Mouse (Mus musculus): ENCODE measurements at regions not wholly inside any gene's neighbourhood (a gene's known extent, or its start where the extent isn't known, plus 50 kb on each side); places are given as distances from the start of the nearest gene placed in this dataset.

- H3K36me3 ChIP-seq (replicated peaks; ENCODE audit: control insufficient read depth, insufficient read depth, low read depth) = no peaks in the 10 kb centered on the region
- DNase-seq (ENCODE audit: low read depth in 3 of 3, low spot score in 3 of 3) = no peak
- ATAC-seq (ENCODE audit: insufficient read depth) = no peak
Observed at GRCm38 (mm10) chr13:6802243-6803157, 153.9 kb upstream of the Pfkp start.

GRCm38 (mm10) chr13:6767936-6768588 is 119.5 kb upstream of the Pfkp start:
- ATAC-seq (ENCODE audit: insufficient read depth) = no peak

More at GRCm38 (mm10) chr13:6802243-6803157, 153.9 kb upstream of the Pfkp start:
- WGBS (ENCODE audit: insufficient replicate concordance) = 46% methylated on average over 5 of the region's 5 CpGs
- Histone ChIP-seq H3K4me1 (replicated peaks; ENCODE audit: control insufficient read depth in 2 of 2, insufficient read depth in 2 of 2, low read length in 1 of 2) (no peaks in the 10 kb centered on the region), H3K27me3 (ENCODE audit: control insufficient read depth, insufficient read depth, low read length) (no peaks in the 10 kb centered on the region), H3K27ac (no peak overlapping the region), H3K9ac (replicated peaks) (no peak overlapping the region), H3K4me2 (ENCODE audit: low read depth) (no peak overlapping the region), H3K9me3 (ENCODE audit: control insufficient read depth, low read length) (no peaks in the 10 kb centered on the region), H3K4me3 (ENCODE audit: insufficient read depth in 1 of 2, low read depth in 2 of 2, low read length in 2 of 2) (no peak overlapping the region)
- TF ChIP-seq EP300 (IDR thresholded peaks at IDR 0.05; ENCODE audit: low read depth) (no peak), CTCF (IDR thresholded peaks at IDR 0.05; ENCODE audit: low read depth) (no peak)

GRCm38 (mm10) chr13:6757151-6757550 is 108.6 kb upstream of the Pfkp start:
- Histone ChIP-seq H3K36me3 (replicated peaks; ENCODE audit: control insufficient read depth, insufficient read depth, low read depth) (no peaks in the 10 kb centered on the region), H3K4me3 (ENCODE audit: insufficient read depth in 1 of 2, low read depth in 2 of 2, low read length in 2 of 2) (no peak overlapping the region), H3K9me3 (ENCODE audit: control insufficient read depth, low read length) (no peaks in the 10 kb centered on the region), H3K9ac (replicated peaks) (no peak overlapping the region), H3K27ac (no peak overlapping the region), H3K4me1 (replicated peaks; ENCODE audit: control insufficient read depth in 2 of 2, insufficient read depth in 2 of 2, low read length in 1 of 2) (no peaks in the 10 kb centered on the region), H3K27me3 (ENCODE audit: control insufficient read depth, insufficient read depth, low read length) (no peaks in the 10 kb centered on the region), H3K4me2 (ENCODE audit: low read depth) (no peak overlapping the region)
- no peak for ATAC-seq (ENCODE audit: insufficient read depth)
- 65% methylated on average over 1 of the region's 1 CpGs for WGBS (ENCODE audit: insufficient replicate concordance)
- no peak for DNase-seq (ENCODE audit: low read depth in 3 of 3, low spot score in 3 of 3)
- TF ChIP-seq EP300 (IDR thresholded peaks at IDR 0.05; ENCODE audit: low read depth) (no peak), CTCF (IDR thresholded peaks at IDR 0.05; ENCODE audit: low read depth) (no peak)

More at GRCm38 (mm10) chr13:6767936-6768588, 119.5 kb upstream of the Pfkp start:
- no peaks in the 10 kb centered on the region for H3K9me3 ChIP-seq (ENCODE audit: control insufficient read depth, low read length)
- H3K36me3 ChIP-seq (replicated peaks; ENCODE audit: control insufficient read depth, insufficient read depth, low read depth) = no peaks in the 10 kb centered on the region
- H3K9ac ChIP-seq (replicated peaks) = no peak overlapping the region
- no peaks in the 10 kb centered on the region for H3K4me1 ChIP-seq (replicated peaks; ENCODE audit: control insufficient read depth in 2 of 2, insufficient read depth in 2 of 2, low read length in 1 of 2)
- H3K27ac ChIP-seq = no peak overlapping the region
- no peak overlapping the region for H3K4me3 ChIP-seq (ENCODE audit: insufficient read depth in 1 of 2, low read depth in 2 of 2, low read length in 2 of 2)
- TF ChIP-seq CTCF (IDR thresholded peaks at IDR 0.05; ENCODE audit: low read depth) (no peak), EP300 (IDR thresholded peaks at IDR 0.05; ENCODE audit: low read depth) (no peak)
- no peak overlapping the region for H3K4me2 ChIP-seq (ENCODE audit: low read depth)
- 80% methylated on average over 6 of the region's 6 CpGs for WGBS (ENCODE audit: insufficient replicate concordance)
- no peak for DNase-seq (ENCODE audit: low read depth in 3 of 3, low spot score in 3 of 3)
- no peaks in the 10 kb centered on the region for H3K27me3 ChIP-seq (ENCODE audit: control insufficient read depth, insufficient read depth, low read length)

- Histone ChIP-seq H3K9me3 (ENCODE audit: control insufficient read depth, low read length) (no peaks in the 10 kb centered on the region), H3K27ac (no peak overlapping the region), H3K9ac (replicated peaks) (no peak overlapping the region), H3K4me2 (ENCODE audit: low read depth) (no peak overlapping the region), H3K36me3 (replicated peaks; ENCODE audit: control insufficient read depth, insufficient read depth, low read depth) (no peaks in the 10 kb centered on the region), H3K4me3 (ENCODE audit: insufficient read depth in 1 of 2, low read depth in 2 of 2, low read length in 2 of 2) (no peak overlapping the region), H3K4me1 (replicated peaks; ENCODE audit: control insufficient read depth in 2 of 2, insufficient read depth in 2 of 2, low read length in 1 of 2) (no peaks in the 10 kb centered on the region), H3K27me3 (ENCODE audit: control insufficient read depth, insufficient read depth, low read length) (no peaks in the 10 kb centered on the region)
- TF ChIP-seq EP300 (IDR thresholded peaks at IDR 0.05; ENCODE audit: low read depth) = no peak
- no peak for TF ChIP-seq CTCF (IDR thresholded peaks at IDR 0.05; ENCODE audit: low read depth)
- no peak for ATAC-seq (ENCODE audit: insufficient read depth)
- WGBS (ENCODE audit: insufficient replicate concordance) = 70% methylated on average over 5 of the region's 5 CpGs
- DNase-seq (ENCODE audit: low read depth in 3 of 3, low spot score in 3 of 3) = no peak
Observed at GRCm38 (mm10) chr13:6751599-6751998, 103.0 kb upstream of the Pfkp start.

- no peak overlapping the region for H3K9ac ChIP-seq (replicated peaks)
- TF ChIP-seq CTCF (IDR thresholded peaks at IDR 0.05; ENCODE audit: low read depth) = no peak
- no peak for TF ChIP-seq EP300 (IDR thresholded peaks at IDR 0.05; ENCODE audit: low read depth)
- no peaks in the 10 kb centered on the region for H3K27me3 ChIP-seq (ENCODE audit: control insufficient read depth, insufficient read depth, low read length)
- no peaks in the 10 kb centered on the region for H3K4me1 ChIP-seq (replicated peaks; ENCODE audit: control insufficient read depth in 2 of 2, insufficient read depth in 2 of 2, low read length in 1 of 2)
- H3K36me3 ChIP-seq (replicated peaks; ENCODE audit: control insufficient read depth, insufficient read depth, low read depth) = no peaks in the 10 kb centered on the region
- H3K9me3 ChIP-seq (ENCODE audit: control insufficient read depth, low read length) = no peaks in the 10 kb centered on the region
- 59% methylated on average over 1 of the region's 1 CpGs for WGBS (ENCODE audit: insufficient replicate concordance)
- H3K4me2 ChIP-seq (ENCODE audit: low read depth) = no peak overlapping the region
- ATAC-seq (ENCODE audit: insufficient read depth) (no peak), DNase-seq (ENCODE audit: low read depth in 3 of 3, low spot score in 3 of 3) (no peak)
- H3K27ac ChIP-seq = no peak overlapping the region
- no peak overlapping the region for H3K4me3 ChIP-seq (ENCODE audit: insufficient read depth in 1 of 2, low read depth in 2 of 2, low read length in 2 of 2)
Observed at GRCm38 (mm10) chr13:6751149-6751548, 102.6 kb upstream of the Pfkp start.
